Mouse (Mus musculus) lung, postnatal 0 days (tissue): ENCODE measurements at regions not wholly inside any gene's neighbourhood (a gene's known extent, or its start where the extent isn't known, plus 50 kb on each side); places are given as distances from the start of the nearest gene placed in this dataset.

Experiments
- CTCF ChIP-seq: IDR thresholded peaks from 2 replicates; pipeline ENCODE4 v1.5.1; 2016; ENCODE audit warnings: antibody characterized with exemption, mild to moderate bottlenecking
- EP300 ChIP-seq: IDR thresholded peaks from 2 replicates; pipeline ENCODE4 v1.6.1; 2016; ENCODE audit warnings: antibody characterized with exemption, mild to moderate bottlenecking, control low read depth

DNA sequence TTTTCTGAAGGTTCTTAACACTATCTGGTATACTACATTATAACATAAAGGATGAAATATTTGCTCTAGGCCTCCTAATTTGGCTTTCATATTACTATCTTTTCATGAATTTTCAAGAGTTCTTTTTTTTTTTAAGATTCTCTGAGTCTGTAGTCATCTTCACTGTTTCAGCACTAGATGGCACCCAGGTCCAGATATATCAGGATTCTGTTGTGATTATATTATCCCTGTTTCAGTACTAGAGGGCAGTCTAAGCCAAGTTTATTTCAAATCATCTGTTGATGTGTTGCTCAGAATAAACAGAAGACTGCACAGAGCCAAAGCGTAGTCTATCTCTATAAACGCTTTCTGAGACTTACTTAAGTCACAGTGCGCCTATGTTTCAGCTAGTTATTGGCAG lies 1760.2 kb upstream of the Acvr2a start:
- TF ChIP-seq CTCF, result no peak
- no peak for TF ChIP-seq EP300
